Mouse (Mus musculus) limb, embryonic 15.5 days (tissue): ENCODE results near the gene Agmat. TPM values are rescaled to one million over a fixed set of nuclear protein-coding genes. Genes with fewer than 3 reads are reported as not detected.
A peak's percentile ranks its signal among the peaks of the same experiment; 100 is the strongest.

ENCODE experiments used
- ATAC-seq: fragments of 200-750 bp; cut with Nextera tagmentation; 2 replicates; pipeline ENCODE4 v1.8.0; 2017; ENCODE audit warnings: low read depth, moderate TSS enrichment; ENCODE audit not compliant: insufficient number of reproducible peaks, low FRiP score, low TSS enrichment
- H3K27ac ChIP-seq: fragments of 300-500 bp; sonication (generic); 2 replicates; pipeline ENCODE4 v1.5.1; 2015; ENCODE audit warnings: moderate library complexity, mild to moderate bottlenecking, inconsistent platforms
- H3K27me3 ChIP-seq: fragments of 300-500 bp; sonication (generic); 2 replicates; pipeline ENCODE4 v1.6.1; 2015; ENCODE audit warnings: inconsistent platforms
- H3K36me3 ChIP-seq: fragments of 300-500 bp; sonication (generic); 2 replicates; pipeline ENCODE4 v1.6.1; 2015; ENCODE audit warnings: inconsistent platforms
- H3K4me1 ChIP-seq: fragments of 300-500 bp; sonication (generic); 2 replicates; pipeline ENCODE4 v1.6.1; 2015; ENCODE audit warnings: inconsistent platforms
- H3K4me2 ChIP-seq: fragments of 300-500 bp; sonication (generic); 2 replicates; pipeline ENCODE4 v1.6.1; 2015; ENCODE audit warnings: mild to moderate bottlenecking, inconsistent platforms
- H3K4me3 ChIP-seq: fragments of 300-500 bp; sonication (generic); 2 replicates; pipeline ENCODE4 v1.5.1; 2015; ENCODE audit warnings: mild to moderate bottlenecking, inconsistent platforms
- H3K9ac ChIP-seq: fragments of 300-500 bp; sonication (generic); 2 replicates; pipeline ENCODE4 v1.6.1; 2015; ENCODE audit warnings: inconsistent platforms
- H3K9me3 ChIP-seq: fragments of 300-500 bp; sonication (generic); 2 replicates; pipeline ENCODE4 v1.6.1; 2016; ENCODE audit warnings: inconsistent platforms
- WGBS: fragments of 180-500 bp; shearing (Covaris S2); methylation state at CpG from one replicate; pipeline ENCODE4 v1.1.7; 2015; 5-methylcytosine and 5-hydroxymethylcytosine counted together
- polyA plus RNA-seq: library from polyadenylated mRNA; unstranded; fragments of >200 nt; fragmentation: Nextera tagmentation; extraction: Ambion mirVana; gene quantifications from 2 replicates; pipeline ENCODE4 v1.2.1, GENCODE M21; 2015

The Agmat gene
- 0.41 TPM in 1 of 2 replicates, not detected in the other for polyA plus RNA-seq

GRCm38 (mm10) chr4:141746578-141747346, at the start of gene Agmat:
Agmat (plus strand) TSS chr4:141746672.
- H3K4me3 ChIP-seq: no peak within 1 kb of the TSS
- H3K4me2 ChIP-seq: no peak within 1 kb of the TSS
- no peaks in the 10 kb centered on the region for H3K27me3 ChIP-seq
- no peak for ATAC-seq
- H3K27ac ChIP-seq: no peak within 1 kb of the TSS
- peaks cover 6% of the 10 kb centered on the region; the same call in 1 of the 2 replicates for H3K4me1 ChIP-seq
- WGBS: 18% methylated on average over 25 of the region's 25 CpGs
- H3K36me3 ChIP-seq: no peaks in the 10 kb centered on the region
- H3K9me3 ChIP-seq: no peaks in the 10 kb centered on the region
- no peak within 1 kb of the TSS for H3K9ac ChIP-seq

- Histone ChIP-seq H3K4me2 (no peak overlapping the region), H3K4me1 (no peaks in the 10 kb centered on the region), H3K27ac (no peak overlapping the region), H3K4me3 (no peak overlapping the region), H3K9ac (no peak overlapping the region), H3K9me3 (no peaks in the 10 kb centered on the region), H3K36me3 (peaks cover 99% of the 10 kb centered on the region), H3K27me3 (no peaks in the 10 kb centered on the region)
- 88% methylated on average over 2 of the region's 2 CpGs for WGBS
- no peak for ATAC-seq
These were observed 41.8 kb upstream of the Agmat start for GRCm38 (mm10) chr4:141704625-141705024.

- 81% methylated on average over 4 of the region's 4 CpGs for WGBS
- Histone ChIP-seq H3K9ac (no peak overlapping the region), H3K4me3 (no peak overlapping the region), H3K4me2 (no peak overlapping the region), H3K36me3 (peaks cover 98% of the 10 kb centered on the region), H3K27me3 (no peaks in the 10 kb centered on the region), H3K4me1 (no peaks in the 10 kb centered on the region), H3K27ac (no peak overlapping the region), H3K9me3 (no peaks in the 10 kb centered on the region)
- ATAC-seq: no peak
These were observed 41.1 kb upstream of the Agmat start for GRCm38 (mm10) chr4:141705331-141705730.

- WGBS: 90% methylated on average over 7 of the region's 7 CpGs
These were observed 38.5 kb upstream of the Agmat start for GRCm38 (mm10) chr4:141708005-141708404.

GRCm38 (mm10) chr4:141708971-141709370, 37.5 kb upstream of the Agmat start:
- H3K27ac ChIP-seq: no peak overlapping the region
- no peaks in the 10 kb centered on the region for H3K27me3 ChIP-seq
- peaks cover 2% of the 10 kb centered on the region; the same call in 1 of the 2 replicates for H3K4me1 ChIP-seq
- 93% methylated on average over 2 of the region's 2 CpGs for WGBS
- peaks cover 90% of the 10 kb centered on the region for H3K36me3 ChIP-seq
- H3K4me2 ChIP-seq: no peak overlapping the region
- no peak overlapping the region for H3K4me3 ChIP-seq
- no peak overlapping the region for H3K9ac ChIP-seq
- ATAC-seq: no peak
- H3K9me3 ChIP-seq: no peaks in the 10 kb centered on the region

More at GRCm38 (mm10) chr4:141708005-141708404, 38.5 kb upstream of the Agmat start:
- Histone ChIP-seq H3K4me1 (no peaks in the 10 kb centered on the region), H3K36me3 (peaks cover 94% of the 10 kb centered on the region), H3K27me3 (no peaks in the 10 kb centered on the region), H3K4me2 (no peak overlapping the region), H3K9ac (no peak overlapping the region), H3K4me3 (no peak overlapping the region), H3K9me3 (no peaks in the 10 kb centered on the region), H3K27ac (no peak overlapping the region)
- ATAC-seq: no peak

GRCm38 (mm10) chr4:141711250-141711649, 35.2 kb upstream of the Agmat start:
- peaks cover 78% of the 10 kb centered on the region for H3K36me3 ChIP-seq
- 94% methylated on average over 1 of the region's 1 CpGs for WGBS

GRCm38 (mm10) chr4:141713598-141714142, 32.8 kb upstream of the Agmat start:
- no peak overlapping the region for H3K4me3 ChIP-seq
- ATAC-seq: no peak
- H3K9me3 ChIP-seq: no peaks in the 10 kb centered on the region
- H3K4me1 ChIP-seq: peaks cover 18% of the 10 kb centered on the region
- H3K27ac ChIP-seq: no peak overlapping the region
- WGBS: 38% methylated on average over 5 of the region's 5 CpGs
- no peaks in the 10 kb centered on the region for H3K27me3 ChIP-seq
- no peak overlapping the region for H3K4me2 ChIP-seq
- no peak overlapping the region for H3K9ac ChIP-seq
- H3K36me3 ChIP-seq: peaks cover 56% of the 10 kb centered on the region

More at GRCm38 (mm10) chr4:141711250-141711649, 35.2 kb upstream of the Agmat start:
- Histone ChIP-seq H3K27ac (no peak overlapping the region), H3K27me3 (no peaks in the 10 kb centered on the region), H3K9ac (no peak overlapping the region), H3K4me2 (no peak overlapping the region), H3K4me1 (peaks cover 18% of the 10 kb centered on the region), H3K4me3 (no peak overlapping the region), H3K9me3 (no peaks in the 10 kb centered on the region)
- ATAC-seq: no peak

GRCm38 (mm10) chr4:141715027-141715426, 31.4 kb upstream of the Agmat start:
- Histone ChIP-seq H3K9me3 (no peaks in the 10 kb centered on the region), H3K9ac (no peak overlapping the region), H3K27ac (peak overlapping the region; percentile 35; the same call in 1 of the 2 replicates), H3K27me3 (no peaks in the 10 kb centered on the region), H3K4me1 (peaks cover 23% of the 10 kb centered on the region), H3K36me3 (peaks cover 43% of the 10 kb centered on the region), H3K4me3 (no peak overlapping the region), H3K4me2 (no peak overlapping the region)
- 55% methylated on average over 2 of the region's 2 CpGs for WGBS
- ATAC-seq: peak; percentile 24; the same call in 1 of the 2 replicates

- no peaks in the 10 kb centered on the region for H3K9me3 ChIP-seq
- 81% methylated on average over 4 of the region's 4 CpGs for WGBS
- no peak overlapping the region for H3K4me2 ChIP-seq
- H3K4me1 ChIP-seq: peaks cover 30% of the 10 kb centered on the region
- H3K27me3 ChIP-seq: no peaks in the 10 kb centered on the region
- no peak for ATAC-seq
- H3K4me3 ChIP-seq: no peak overlapping the region
- H3K9ac ChIP-seq: no peak overlapping the region
- H3K36me3 ChIP-seq: peaks cover 25% of the 10 kb centered on the region; the same call in 1 of the 2 replicates
- H3K27ac ChIP-seq: no peak overlapping the region
These were observed 28.8 kb upstream of the Agmat start for GRCm38 (mm10) chr4:141717633-141718032.

GRCm38 (mm10) chr4:141719304-141719703, 27.2 kb upstream of the Agmat start:
- Histone ChIP-seq H3K9me3 (no peaks in the 10 kb centered on the region), H3K27me3 (no peaks in the 10 kb centered on the region), H3K4me1 (peaks cover 29% of the 10 kb centered on the region), H3K4me2 (no peak overlapping the region), H3K9ac (no peak overlapping the region), H3K36me3 (peaks cover 12% of the 10 kb centered on the region; the same call in 1 of the 2 replicates), H3K27ac (no peak overlapping the region), H3K4me3 (no peak overlapping the region)
- no peak for ATAC-seq
- WGBS: 91% methylated on average over 1 of the region's 1 CpGs

GRCm38 (mm10) chr4:141720761-141721523, 25.5 kb upstream of the Agmat start:
- no peak for ATAC-seq
- 0 out of 2 replicates have a peak, but pooled peaks cover 6% of the 10 kb centered on the region for H3K36me3 ChIP-seq
- H3K4me1 ChIP-seq: peaks cover 16% of the 10 kb centered on the region
- no peaks in the 10 kb centered on the region for H3K9me3 ChIP-seq
- H3K9ac ChIP-seq: 0 out of 2 replicates have a peak overlapping the region, but pooled peaks have one; percentile 7
- WGBS: 72% methylated on average over 6 of the region's 6 CpGs
- H3K27me3 ChIP-seq: no peaks in the 10 kb centered on the region
- no peak overlapping the region; the same call in 1 of the 2 replicates for H3K27ac ChIP-seq
- peak overlapping the region; percentile 67; the same call in 1 of the 2 replicates for H3K4me2 ChIP-seq
- H3K4me3 ChIP-seq: no peak overlapping the region
